Mouse (Mus musculus) testis, adult 2 months (tissue): ENCODE measurements around the gene Lgals4. TPM values are rescaled to one million over a fixed set of nuclear protein-coding genes. Genes with fewer than 3 reads are reported as not detected.
A peak's percentile ranks its signal among the peaks of the same experiment; 100 is the strongest.
"Not testable (repeated sequence)": the region's sequence is repeated elsewhere in the genome, so short reads cannot be mapped to it uniquely, and the experiment has no call there.

Experiments used
- H3K27ac ChIP-seq: fragments of 200-500 bp; 2 replicates; pipeline ENCODE4 v1.5.1; 2012; ENCODE audit warnings: low read depth, low read length; ENCODE audit not compliant: control insufficient read depth, insufficient read depth
- H3K27me3 ChIP-seq: fragments of 200-500 bp; 2 replicates; pipeline ENCODE4 v1.6.1; 2012; ENCODE audit warnings: mild to moderate bottlenecking, low read length, moderate library complexity; ENCODE audit not compliant: control insufficient read depth, insufficient read depth
- H3K36me3 ChIP-seq: fragments of 200-500 bp; 2 replicates; pipeline ENCODE4 v1.6.1; 2012; ENCODE audit warnings: mild to moderate bottlenecking, low read length; ENCODE audit not compliant: control insufficient read depth, insufficient read depth
- H3K4me1 ChIP-seq: fragments of 200-500 bp; 2 replicates; pipeline ENCODE4 v1.6.1; 2012; ENCODE audit warnings: low read length; ENCODE audit not compliant: control insufficient read depth, insufficient read depth
- H3K4me3 ChIP-seq: fragments of 200-500 bp; 2 replicates; pipeline ENCODE4 v1.5.1; 2012; ENCODE audit warnings: low read depth, mild to moderate bottlenecking, low read length, moderate library complexity, mixed read lengths; ENCODE audit not compliant: control insufficient read depth
- CTCF ChIP-seq: fragments of 200-500 bp; IDR thresholded peaks from 2 replicates; pipeline ENCODE4 v1.5.1; 2012; ENCODE audit warnings: low read depth, mild to moderate bottlenecking, inconsistent platforms, low read length, moderate library complexity; ENCODE audit not compliant: control insufficient read depth, insufficient read depth, insufficient replicate concordance
- POLR2A ChIP-seq: fragments of 200-500 bp; IDR thresholded peaks from 2 replicates; pipeline ENCODE4 v1.6.1; 2012; ENCODE audit warnings: low read depth, mild to moderate bottlenecking, inconsistent platforms, low read length, moderate library complexity; ENCODE audit not compliant: control insufficient read depth
- polyA plus RNA-seq: library from polyadenylated mRNA; depleted of rRNA; stranded (reverse); fragments of >200 nt; gene quantifications from 2 replicates; pipeline ENCODE4 v1.2.3, GENCODE M21; 2012

The Lgals4 gene
- polyA plus RNA-seq, 1 experiment: 13.8 TPM

DNA sequence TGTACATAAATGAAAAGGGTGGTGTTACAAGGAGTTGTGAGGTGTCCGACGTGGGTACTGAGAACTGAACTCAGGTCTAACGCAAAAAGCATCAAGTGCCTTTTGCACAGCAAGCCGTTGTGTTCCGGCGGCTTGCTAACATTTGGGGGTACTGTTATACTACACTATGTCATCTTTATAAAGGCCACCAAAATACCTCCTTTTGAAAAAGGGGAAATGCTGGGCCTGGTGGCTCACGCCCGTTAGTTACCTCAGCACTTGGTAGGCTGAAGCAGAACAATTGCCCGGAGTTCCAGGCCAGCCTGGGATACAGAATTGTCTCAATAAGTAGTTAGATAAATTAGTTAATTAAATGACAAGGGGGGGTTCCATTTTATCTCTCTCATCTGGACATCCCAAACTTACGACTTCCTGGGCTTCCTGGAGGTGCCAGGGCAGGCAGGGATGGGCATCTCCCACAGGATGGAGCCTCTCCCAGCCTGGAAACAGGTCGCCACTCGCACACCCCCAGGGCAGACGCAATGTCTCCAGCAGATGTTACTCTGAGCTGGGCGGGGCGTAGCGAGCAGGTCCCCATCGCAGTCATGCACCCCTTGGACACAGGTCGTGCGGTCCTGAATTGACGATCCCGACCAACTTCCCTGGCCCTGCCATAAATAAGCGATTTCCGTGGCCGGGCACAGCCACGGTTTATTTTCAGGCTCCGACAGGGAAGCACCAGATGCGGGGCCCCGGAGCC is 33.3 kb downstream of the Lgals4 start:
- H3K27ac ChIP-seq: no peak overlapping the region
- H3K36me3 ChIP-seq: no peaks in the 10 kb centered on the region
- peaks cover 23% of the 10 kb centered on the region for H3K4me1 ChIP-seq
- H3K27me3 ChIP-seq: no peaks in the 10 kb centered on the region; the same call in 1 of the 2 replicates
- peak overlapping the region; percentile 10 for H3K4me3 ChIP-seq
- no peak for TF ChIP-seq CTCF
- no peak for TF ChIP-seq POLR2A

DNA sequence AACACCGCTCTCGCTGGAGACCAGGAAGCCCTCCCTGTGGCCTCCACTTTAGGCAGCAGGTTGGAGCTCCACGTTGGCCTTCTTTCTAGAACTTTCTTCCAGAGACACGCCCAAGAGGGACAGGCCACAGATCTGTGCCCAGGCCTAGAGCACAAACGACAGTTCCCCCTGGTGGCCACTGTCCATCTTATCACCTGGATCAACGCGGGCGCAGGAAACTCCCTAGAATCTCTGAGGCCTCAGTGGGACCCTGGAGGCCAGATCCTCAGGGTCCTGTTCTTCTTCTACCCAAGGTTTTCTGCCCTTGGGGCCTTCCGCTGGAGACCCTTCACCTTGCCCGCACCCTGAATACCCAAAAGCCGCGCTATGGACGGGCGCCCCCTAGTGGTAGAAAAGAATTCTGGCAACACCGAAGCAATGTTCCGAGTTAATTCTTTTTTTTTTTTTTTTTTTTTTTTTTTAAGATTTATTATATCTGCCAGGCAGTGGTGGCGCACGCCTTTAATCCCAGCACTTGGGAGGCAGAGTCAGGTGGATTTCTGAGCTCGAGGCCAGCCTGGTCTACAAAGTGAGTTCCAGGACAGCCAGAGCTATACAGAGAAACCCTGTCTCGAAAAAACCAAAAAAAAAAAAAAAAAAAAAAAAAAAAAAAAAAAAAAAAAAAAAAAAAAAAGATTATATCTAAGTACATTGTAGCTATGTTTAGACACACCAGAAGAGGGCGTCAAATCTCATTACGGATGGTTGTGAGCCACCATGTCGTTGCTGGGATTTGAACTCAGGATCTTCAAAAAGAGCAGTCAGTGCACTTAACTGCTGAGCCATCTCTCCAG is 34.1 kb downstream of the Lgals4 start:
- H3K27ac ChIP-seq, H3K36me3 ChIP-seq, H3K27me3 ChIP-seq: not testable (repeated sequence)
- H3K4me3 ChIP-seq: peak overlapping the region; percentile 10
- peaks cover 22% of the 10 kb centered on the region for H3K4me1 ChIP-seq
- TF ChIP-seq CTCF: peak; percentile 65

GRCm38 (mm10) chr7:28870901-28871664 is 37.4 kb downstream of the Lgals4 start:
- no peak overlapping the region for H3K27ac ChIP-seq
- no peak overlapping the region for H3K4me3 ChIP-seq
- peak; percentile 47; the same call in 1 of the 2 replicates for TF ChIP-seq POLR2A
- TF ChIP-seq CTCF: no peak
- no peaks in the 10 kb centered on the region for H3K36me3 ChIP-seq
- peaks cover 8% of the 10 kb centered on the region for H3K4me1 ChIP-seq
- H3K27me3 ChIP-seq: no peaks in the 10 kb centered on the region

DNA sequence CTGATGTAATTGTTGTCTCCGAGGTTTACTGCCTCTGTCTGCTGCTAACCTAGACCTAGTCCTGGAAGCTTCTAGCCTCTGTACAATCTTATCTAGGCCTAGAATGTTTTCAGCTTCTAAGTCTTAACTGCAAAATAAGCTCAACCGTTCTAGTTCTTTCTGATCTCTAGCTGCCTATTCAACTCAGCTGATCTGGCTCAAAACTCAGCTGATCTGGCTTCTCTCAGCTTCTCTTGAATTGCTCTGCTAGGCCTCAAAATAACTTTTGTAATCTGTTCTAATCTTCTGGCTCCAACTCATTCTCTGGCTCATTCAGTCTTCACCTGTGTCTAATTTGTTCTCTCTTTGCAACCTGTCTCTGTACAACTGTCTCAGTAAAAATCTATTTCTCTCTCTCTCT is 40.9 kb downstream of the Lgals4 start:
- Histone ChIP-seq H3K36me3 (no peaks in the 10 kb centered on the region), H3K27me3 (no peaks in the 10 kb centered on the region), H3K4me1 (no peaks in the 10 kb centered on the region; the same call in 1 of the 2 replicates), H3K27ac (no peak overlapping the region), H3K4me3 (no peak overlapping the region)
- no peak for TF ChIP-seq CTCF
- no peak for TF ChIP-seq POLR2A

DNA sequence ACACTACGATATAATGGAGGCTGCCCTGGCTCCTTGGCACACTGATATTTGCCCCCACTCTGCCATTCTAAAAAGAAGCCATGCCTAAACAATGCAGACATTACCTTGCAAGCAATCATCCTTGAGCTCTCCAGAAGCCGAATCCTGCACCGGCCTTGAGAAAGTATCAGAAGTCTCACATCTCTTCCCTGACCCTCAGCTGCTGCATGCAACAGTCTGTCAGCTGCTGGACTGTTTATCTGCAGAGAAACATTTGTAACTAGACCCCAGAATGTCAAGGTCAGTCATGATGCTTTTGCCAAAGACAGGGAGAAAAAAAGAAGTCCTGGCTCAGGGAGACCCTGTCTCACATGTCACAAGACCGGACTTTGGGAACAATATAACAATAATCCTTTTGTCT is 42.4 kb downstream of the Lgals4 start:
- H3K4me1 ChIP-seq: no peaks in the 10 kb centered on the region; the same call in 1 of the 2 replicates

GRCm38 (mm10) chr7:28877155-28877554 is 43.5 kb downstream of the Lgals4 start:
- H3K27ac ChIP-seq: no peak overlapping the region
- H3K4me3 ChIP-seq: no peak overlapping the region
- peaks cover 4% of the 10 kb centered on the region for H3K4me1 ChIP-seq
- no peaks in the 10 kb centered on the region for H3K27me3 ChIP-seq
- TF ChIP-seq POLR2A (no peak), CTCF (no peak)
- no peaks in the 10 kb centered on the region for H3K36me3 ChIP-seq

More for the DNA sequence above, 42.4 kb downstream of the Lgals4 start:
- TF ChIP-seq CTCF (no peak), POLR2A (no peak)
- no peaks in the 10 kb centered on the region for H3K27me3 ChIP-seq
- H3K27ac ChIP-seq: peak overlapping the region; percentile 72
- no peaks in the 10 kb centered on the region for H3K36me3 ChIP-seq
- H3K4me3 ChIP-seq: no peak overlapping the region

DNA sequence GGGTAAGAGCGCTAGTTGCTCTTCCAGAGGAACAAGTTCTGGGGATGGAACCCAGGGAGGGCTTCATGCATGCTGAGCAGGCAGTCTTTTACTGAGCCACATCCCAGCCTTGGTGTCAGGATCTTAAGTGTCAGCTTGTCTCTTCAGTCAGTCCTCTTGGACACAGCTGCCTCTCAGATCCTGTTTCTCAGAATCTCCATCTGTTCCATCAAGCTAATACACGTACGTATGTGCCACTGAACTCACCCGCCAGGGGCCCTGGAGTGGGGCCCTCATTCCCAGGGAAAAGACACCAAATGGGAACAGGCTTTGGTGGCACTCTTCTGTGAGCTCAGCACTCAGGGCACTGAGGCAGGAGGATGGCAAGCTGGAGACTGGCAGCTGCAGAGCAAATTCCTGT is 44.2 kb downstream of the Lgals4 start:
- no peak overlapping the region for H3K27ac ChIP-seq
- H3K4me3 ChIP-seq: no peak overlapping the region
- no peaks in the 10 kb centered on the region for H3K36me3 ChIP-seq
- H3K4me1 ChIP-seq: peaks cover 7% of the 10 kb centered on the region
- H3K27me3 ChIP-seq: no peaks in the 10 kb centered on the region
- TF ChIP-seq POLR2A (no peak), CTCF (no peak)
